Mouse (Mus musculus) urinary bladder, postnatal 36 days (tissue): ENCODE results near the gene Rspo1.

Experiments
- DNase-seq, 2 experiments: peaks; one replicate each; pipeline ENCODE4 v3.0.0; 2022; ENCODE audit warnings: low spot score in 2 of 2, mixed read lengths in 1 of 2

Gene Rspo1

DNA sequence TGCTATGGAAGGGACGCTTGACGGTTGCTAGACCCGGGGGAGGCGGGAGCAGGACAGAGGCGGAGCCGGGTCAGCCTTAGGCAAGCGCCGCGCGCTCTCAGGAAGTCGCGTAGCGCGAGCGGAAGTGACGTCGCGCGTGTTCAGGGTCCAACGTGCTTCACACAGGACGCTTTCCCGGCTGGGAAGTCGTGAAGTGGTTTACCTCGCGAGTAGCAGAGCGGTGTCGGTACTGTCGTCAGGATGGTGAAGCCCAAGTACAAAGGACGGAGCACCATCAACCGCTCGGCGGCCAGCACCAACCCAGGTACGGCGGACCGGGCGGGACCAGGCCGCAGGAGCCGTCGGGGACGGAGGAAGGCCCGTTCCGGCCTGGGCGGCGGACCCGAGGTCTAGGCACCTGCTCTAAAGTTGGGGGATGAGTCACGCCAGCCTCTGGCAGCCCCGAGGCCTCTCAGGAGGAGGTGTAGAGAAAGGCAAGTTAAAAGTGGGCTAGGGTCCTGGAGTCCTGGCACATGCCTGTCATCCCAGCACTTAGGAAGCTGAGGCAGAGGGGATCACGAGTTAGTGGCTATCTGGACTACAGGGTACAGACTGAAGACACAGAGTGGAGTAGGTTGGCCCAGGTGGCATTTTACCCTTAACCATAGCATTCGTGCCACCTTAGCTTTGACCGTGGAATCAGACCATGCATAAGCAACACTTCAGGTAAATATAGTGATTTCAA lies 43.8 kb downstream of the Rspo1 start:
- peak; percentile 89 to 94 for DNase-seq

DNA sequence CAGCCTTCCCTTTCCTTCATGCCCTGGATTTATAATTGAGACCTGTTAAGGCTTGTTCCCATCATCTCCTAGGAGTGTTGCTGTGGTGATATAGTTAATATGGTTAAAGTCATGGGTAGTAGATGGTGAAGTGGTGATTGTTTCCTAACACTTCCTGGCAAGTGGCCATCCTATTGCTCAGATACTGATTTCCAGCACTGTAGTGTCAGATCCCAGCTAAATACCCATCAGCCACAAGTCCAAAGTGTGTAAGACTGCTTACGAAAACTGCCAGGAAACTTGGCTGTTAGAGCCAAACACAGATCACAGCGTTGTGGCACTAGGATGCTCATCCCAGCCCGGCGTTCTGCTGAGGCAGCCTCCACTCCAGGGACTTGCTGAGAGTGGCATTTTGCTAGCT lies 48.1 kb downstream of the Rspo1 start:
- no peak for DNase-seq

DNA sequence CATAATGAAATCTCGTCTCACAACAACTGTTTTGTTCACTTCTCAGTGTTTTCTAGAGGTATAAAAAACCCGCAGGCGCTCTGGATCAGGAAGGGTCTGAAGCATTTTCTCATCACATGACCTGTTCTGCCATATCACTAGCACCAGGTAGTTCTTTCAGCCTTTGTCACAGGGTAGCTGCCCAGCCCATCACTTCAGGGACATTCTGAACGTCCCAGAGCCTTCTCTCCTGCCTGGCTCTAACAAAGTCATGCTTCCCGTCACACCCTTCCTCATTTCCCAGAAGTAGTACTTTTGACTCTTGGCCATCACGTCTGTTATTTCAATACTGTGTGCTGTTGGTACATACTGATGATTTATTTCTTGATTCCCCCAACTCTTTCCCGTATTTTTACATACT lies 58.2 kb downstream of the Rspo1 start:
- DNase-seq, result no peak

DNA sequence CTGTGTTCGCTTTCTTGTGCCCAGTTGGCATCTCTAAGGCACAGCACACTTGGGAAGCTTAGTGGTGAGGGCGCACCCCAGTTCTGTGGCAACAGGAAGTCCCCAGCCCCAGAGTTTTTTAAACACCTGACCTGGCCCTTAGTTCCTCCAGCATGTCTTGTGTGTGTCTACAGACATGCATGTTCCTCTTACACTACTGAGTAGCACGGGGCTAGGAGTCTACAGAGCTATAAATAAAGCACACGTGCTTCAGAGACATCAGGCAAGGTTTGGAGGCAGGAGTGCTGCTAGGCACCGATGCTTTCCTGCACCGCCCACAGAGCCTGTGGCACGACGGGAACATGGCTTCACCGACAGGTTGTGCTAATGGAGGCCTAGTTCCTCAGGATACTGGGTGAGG lies 69.2 kb downstream of the Rspo1 start:
- DNase-seq, result no peak

DNA sequence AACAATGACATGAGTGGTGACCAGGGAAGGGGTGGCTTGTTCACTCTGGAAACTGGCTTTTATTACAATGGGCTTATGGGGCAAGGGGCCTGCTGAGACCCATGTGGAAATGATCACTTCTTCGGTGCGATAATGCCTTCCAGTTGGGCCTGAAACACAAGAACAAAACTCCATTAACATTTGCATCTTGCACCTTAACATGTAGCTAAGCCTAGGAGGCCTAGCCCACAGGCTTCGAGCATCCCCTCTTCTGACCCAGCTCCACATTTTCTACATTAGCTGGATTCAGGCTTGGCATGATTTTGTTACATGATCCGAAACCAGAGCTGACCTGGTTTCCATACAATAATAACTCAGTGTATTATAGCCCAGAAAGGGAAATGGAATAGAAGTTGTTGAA lies 70.2 kb downstream of the Rspo1 start:
- no peak for DNase-seq

DNA sequence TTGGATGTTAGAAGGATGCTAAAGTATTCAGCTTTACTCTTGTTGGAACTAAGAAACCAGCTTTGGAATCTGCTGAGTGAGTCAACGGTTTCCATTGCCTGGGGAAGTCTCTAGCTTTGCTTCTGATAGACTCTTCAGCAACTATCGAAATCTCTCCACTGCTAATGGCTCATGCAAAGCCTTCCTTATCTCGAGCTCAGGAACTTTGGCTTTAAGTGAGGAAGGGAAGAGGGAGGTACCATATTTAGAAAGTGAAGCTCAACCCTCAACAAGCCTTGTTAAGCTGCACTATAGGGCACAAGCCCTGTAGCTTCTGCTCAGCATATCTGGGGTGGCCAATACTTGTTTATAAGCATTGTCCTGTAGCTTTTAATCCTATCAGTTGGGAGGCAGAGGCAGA lies 71.0 kb downstream of the Rspo1 start:
- no peak for DNase-seq

DNA sequence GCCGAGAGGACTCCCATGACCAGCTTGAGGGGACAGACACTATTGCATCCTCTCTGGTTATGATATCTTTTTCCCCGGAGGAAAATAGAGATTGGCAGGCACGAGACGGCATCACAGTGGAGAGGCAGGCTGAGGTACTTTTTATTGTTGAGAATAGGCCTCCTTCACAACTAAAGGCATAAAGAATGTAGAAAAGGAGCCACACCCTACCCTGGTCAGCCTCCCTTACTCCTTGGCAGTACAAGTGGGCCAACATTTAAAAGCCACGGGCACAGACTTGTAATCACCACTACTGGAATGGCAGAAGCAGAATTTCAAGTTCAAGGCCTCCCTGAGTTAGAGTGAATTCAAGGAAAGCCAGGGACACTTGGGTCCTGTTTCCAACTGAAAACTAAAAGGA lies 71.8 kb downstream of the Rspo1 start:
- no peak for DNase-seq
